Mouse (Mus musculus): ENCODE measurements around the gene Gemin2.
A peak's percentile ranks its signal among the peaks of the same experiment; 100 is the strongest.

The Gemin2 gene

GRCm38 (mm10) chr12:59060322-59060721, 47.1 kb downstream of the Gemin2 start:
- no peak for DNase-seq

GRCm38 (mm10) chr12:59060993-59061595, 47.9 kb downstream of the Gemin2 start, which contains the start of gene Trappc6b:
Trappc6b (minus strand) TSS chr12:59061472.
- DNase-seq: peak; percentile 76

- no peak for DNase-seq
These were observed 51.6 kb downstream of the Gemin2 start for GRCm38 (mm10) chr12:59064837-59065236.

- DNase-seq: no peak
These were observed 52.6 kb downstream of the Gemin2 start for GRCm38 (mm10) chr12:59065776-59066175.

GRCm38 (mm10) chr12:59066448-59067077, 53.4 kb downstream of the Gemin2 start, which contains the start of gene Pnn:
Pnn (plus strand) TSS chr12:59066884.
- peak; percentile 98 for DNase-seq

GRCm38 (mm10) chr12:59067095-59067494, 53.9 kb downstream of the Gemin2 start:
- DNase-seq: no peak

GRCm38 (mm10) chr12:59068791-59069190, 55.6 kb downstream of the Gemin2 start:
- no peak for DNase-seq

- no peak for DNase-seq
These were observed 59.1 kb downstream of the Gemin2 start for GRCm38 (mm10) chr12:59072286-59072685.

- DNase-seq: no peak
These were observed 60.9 kb downstream of the Gemin2 start for GRCm38 (mm10) chr12:59074052-59074451.

- no peak for DNase-seq
These were observed 63.8 kb downstream of the Gemin2 start for GRCm38 (mm10) chr12:59076996-59077395.

- DNase-seq: no peak
These were observed 64.7 kb downstream of the Gemin2 start for GRCm38 (mm10) chr12:59077883-59078282.
